21 mouse cellular contexts compared by ENCODE assay signal in genomic region chr1:66493064-66493463, GRCm38 (mm10). TPM values are rescaled to one million over a fixed set of nuclear protein-coding genes. Genes with fewer than 3 reads are reported as not detected.
"Had no signal": no experiment of that assay in that cellular context is flagged by ENCODE, and none has a peak within 500 bp of the region (broad histone marks: within the 10 kb centered on the region; RNA-seq: fewer than 3 reads in every experiment).

No protein-coding gene starts in this region.

- H3K9me3 ChIP-seq: midbrain, embryonic 10.5 days; neural tube, embryonic 13.5 days; neural tube, embryonic 15.5 days had no signal

- H3K4me2 ChIP-seq: lung, embryonic 14.5 days; neural tube, embryonic 13.5 days; neural tube, embryonic 15.5 days had no signal

- H3K27ac ChIP-seq: midbrain, embryonic 10.5 days; neural tube, embryonic 13.5 days; neural tube, embryonic 15.5 days had no signal

- H3K9ac ChIP-seq: lung, embryonic 14.5 days; neural tube, embryonic 13.5 days; neural tube, embryonic 15.5 days had no signal

- H3K4me3 ChIP-seq: midbrain, embryonic 10.5 days; myocyte; neural tube, embryonic 13.5 days; neural tube, embryonic 15.5 days had no signal

- H3K36me3 ChIP-seq: midbrain, embryonic 10.5 days; neural tube, embryonic 13.5 days; neural tube, embryonic 15.5 days had no signal

- DNase-seq: lung, adult 18-20 months; lung, embryonic 14.5 days; lung, postnatal 10 days; lung, postnatal 4 days; midbrain, embryonic 14.5 days; retina, postnatal 1 day; right cerebral cortex, adult 18-20 months; right cerebral cortex, postnatal 25 days; right cerebral cortex, postnatal 4 days; spleen, adult 18-20 months; thymus, adult 18-20 months; thymus, postnatal 14 days; thymus, postnatal 4 days had no signal

- H3K27me3 ChIP-seq: neural tube, embryonic 13.5 days; neural tube, embryonic 15.5 days had no signal

- ATAC-seq: midbrain, embryonic 16.5 days had no signal

- H3K4me1 ChIP-seq: neural tube, embryonic 15.5 days had no signal

RNA-seq across cellular contexts. Expression of gene Unc80, which starts 24.9 kb away (rescaled TPM):
- total RNA-seq: megakaryocyte, adult 5-6 weeks; megakaryocyte-erythroid progenitor cell, adult 5-6 weeks had no signal
- polyA plus RNA-seq: liver, embryonic 16.5 days; myocyte had no signal
